Mouse (Mus musculus): ENCODE data around the gene Igll1. TPM values are rescaled to one million over a fixed set of nuclear protein-coding genes. Genes with fewer than 3 reads are reported as not detected.

The Igll1 gene
- total RNA-seq, 4 experiments from 2014 or later = not detected

- no peak for DNase-seq (ENCODE audit: low spot score in 2 of 2)
These were observed 8.9 kb downstream of the Igll1 start for GRCm38 (mm10) chr16:16854836-16855235.

- DNase-seq (ENCODE audit: low spot score in 2 of 2) = no peak
These were observed 11.4 kb downstream of the Igll1 start for GRCm38 (mm10) chr16:16852411-16852810.

- DNase-seq (ENCODE audit: low spot score in 2 of 2) = no peak
These were observed 14.6 kb downstream of the Igll1 start for GRCm38 (mm10) chr16:16849196-16849595.

- DNase-seq (ENCODE audit: low spot score in 2 of 2) = no peak
These were observed 34.1 kb downstream of the Igll1 start for GRCm38 (mm10) chr16:16829671-16830070.

GRCm38 (mm10) chr16:16828757-16829615, 34.8 kb downstream of the Igll1 start, which contains the start of gene Spag6l:
TSS of gene Spag6l (minus strand) at chr16:16829456.
- peak; percentile 12 to 53 for DNase-seq (ENCODE audit: low spot score in 2 of 2)

- no peak for DNase-seq (ENCODE audit: low spot score in 2 of 2)
These were observed 37.6 kb downstream of the Igll1 start for GRCm38 (mm10) chr16:16826223-16826622.

GRCm38 (mm10) chr16:16825476-16825875, 38.3 kb downstream of the Igll1 start:
- no peak for DNase-seq (ENCODE audit: low spot score in 2 of 2)

Other genes starting within 250 kb of the Igll1 start
- not detected for gene Olfr19, start 187.6 kb downstream of the Igll1 start, total RNA-seq (2022)
- gene Spag6l, start 34.5 kb downstream of the Igll1 start, total RNA-seq (2022) = 10 to 100 TPM in 1 of 4 experiments, 1 to 10 TPM in 3; 7.2 to 10.4 (median 8.7) TPM
- 10 to 100 TPM; 53.5 to 69.9 (median 67.2) TPM for gene Top3b, start 6.8 kb upstream of the Igll1 start, total RNA-seq (2022)
- not detected for gene Vpreb1, start 6.9 kb upstream of the Igll1 start, total RNA-seq (2022)
- 10 to 100 TPM; 43.4 to 54.8 (median 49.7) TPM for gene Ppm1f, start 32.5 kb upstream of the Igll1 start, total RNA-seq (2022)
- 100 to 1,000 TPM; 414 to 472 (median 438) TPM for gene Mapk1, start 119.4 kb upstream of the Igll1 start, total RNA-seq (2022)
- 10 to 100 TPM; 25.1 to 29.2 (median 27.1) TPM for gene Ypel1, start 205.7 kb upstream of the Igll1 start, total RNA-seq (2022)
- gene Ppil2, start 247.3 kb upstream of the Igll1 start, total RNA-seq (2022) = 10 to 100 TPM; 70.7 to 86.3 (median 81.6) TPM